Mouse (Mus musculus): ENCODE data around the gene Cd8b1. TPM values are rescaled to one million over a fixed set of nuclear protein-coding genes. Genes with fewer than 3 reads are reported as not detected.
A peak's percentile ranks its signal among the peaks of the same experiment; 100 is the strongest.

Cd8b1 gene
- total RNA-seq, 2 experiments from 2014 or later, result not detected

DNA sequence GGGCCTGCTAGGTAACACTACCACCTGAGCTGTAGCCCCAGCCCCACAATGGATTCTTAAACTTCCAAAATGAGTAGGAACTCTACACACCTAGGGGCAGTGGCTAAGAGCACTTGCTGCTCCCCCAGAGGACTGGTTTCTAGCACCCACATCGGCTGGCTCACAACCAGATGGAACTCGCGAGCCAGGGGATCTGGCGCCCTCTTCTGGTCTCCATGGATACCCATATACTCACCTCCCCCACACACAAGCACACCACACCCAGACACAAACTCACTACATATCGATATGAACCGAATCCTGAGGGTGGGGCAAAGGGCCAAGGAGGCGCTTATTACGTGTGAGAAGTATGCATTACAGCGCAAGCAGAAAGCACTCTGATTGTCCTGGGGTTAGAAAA lies 25.4 kb downstream of the Cd8b1 start:
- no peak for DNase-seq (ENCODE audit: low spot score in 2 of 2)

GRCm38 (mm10) chr6:71351201-71351600 lies 28.6 kb downstream of the Cd8b1 start:
- no peak for DNase-seq (ENCODE audit: low spot score in 2 of 2)

GRCm38 (mm10) chr6:71352201-71352600 lies 29.6 kb downstream of the Cd8b1 start:
- no peak for DNase-seq (ENCODE audit: low spot score in 2 of 2)

- DNase-seq (ENCODE audit: low spot score in 2 of 2), result no peak
These were observed 30.4 kb downstream of the Cd8b1 start for GRCm38 (mm10) chr6:71352866-71353427.

GRCm38 (mm10) chr6:71353722-71354121 lies 31.1 kb downstream of the Cd8b1 start:
- DNase-seq (ENCODE audit: low spot score in 2 of 2), result no peak

DNA sequence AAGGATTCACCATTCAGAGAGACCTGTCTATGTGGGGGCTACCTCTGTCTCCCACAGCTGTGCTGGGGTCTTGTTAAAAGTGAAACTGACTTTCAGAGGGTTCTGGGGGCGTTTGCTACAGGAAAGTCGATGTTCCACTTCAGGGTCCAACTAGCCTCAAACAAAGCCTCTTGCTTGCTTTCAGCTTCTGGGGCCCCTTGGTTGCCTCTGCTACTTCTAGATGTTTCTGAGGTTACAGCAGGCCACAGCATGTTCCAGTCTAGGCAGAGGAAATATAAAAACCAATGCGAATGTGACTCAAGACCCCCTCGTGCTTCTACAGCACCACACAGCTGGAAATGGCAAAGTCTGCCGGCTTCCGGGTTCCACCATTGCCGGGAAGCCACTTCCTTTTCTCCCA lies 34.9 kb downstream of the Cd8b1 start:
- DNase-seq (ENCODE audit: low spot score in 2 of 2), result no peak

- DNase-seq (ENCODE audit: low spot score in 2 of 2), result no peak
These were observed 37.6 kb downstream of the Cd8b1 start for GRCm38 (mm10) chr6:71360221-71360620.

GRCm38 (mm10) chr6:71360751-71361150 lies 38.2 kb downstream of the Cd8b1 start:
- DNase-seq (ENCODE audit: low spot score in 2 of 2), result no peak

DNA sequence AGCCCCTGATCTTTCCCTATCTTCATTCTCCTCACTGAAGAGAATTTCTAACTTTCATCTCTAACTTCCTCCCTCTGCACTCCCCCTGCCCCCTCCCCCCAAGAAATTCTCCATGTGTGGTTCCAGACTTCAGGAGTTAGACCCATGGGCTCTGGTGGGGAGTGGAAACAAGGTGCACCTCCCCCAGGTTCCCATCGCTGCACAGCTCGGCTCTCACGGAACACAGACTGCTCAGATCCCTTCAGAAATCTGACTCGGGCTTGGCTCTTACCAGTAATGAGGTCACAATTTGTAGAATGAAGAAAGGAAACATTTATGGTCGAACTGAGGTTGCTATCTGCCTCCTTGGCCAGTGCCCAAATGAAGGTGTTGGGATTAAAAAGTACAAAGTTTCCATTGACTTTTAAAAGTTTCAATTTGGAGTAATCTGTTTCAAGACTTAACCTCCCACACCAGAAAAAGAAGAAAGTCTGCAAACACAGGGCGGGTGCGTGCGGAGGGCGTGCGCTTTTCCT lies 38.6 kb downstream of the Cd8b1 start:
- DNase-seq (ENCODE audit: low spot score in 2 of 2), result no peak

DNA sequence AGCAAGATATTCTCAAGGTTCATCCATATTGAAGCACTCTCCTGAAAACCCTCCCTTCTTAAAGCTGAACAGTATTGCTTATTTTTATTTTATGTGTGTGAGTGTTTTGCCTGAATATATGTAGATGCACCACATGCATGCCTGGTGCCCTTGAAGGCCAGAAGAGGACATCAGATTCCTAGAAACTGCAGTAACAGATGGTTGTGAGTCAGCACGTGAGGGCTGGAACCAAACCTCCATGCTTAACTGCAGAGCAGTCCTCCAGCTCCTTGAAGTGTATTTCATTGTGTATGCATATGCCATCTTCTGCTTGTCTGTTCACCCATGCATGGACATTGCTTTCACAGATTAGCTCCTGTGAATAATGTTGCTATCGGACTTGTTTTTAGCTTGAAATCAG lies 41.4 kb downstream of the Cd8b1 start:
- DNase-seq (ENCODE audit: low spot score in 2 of 2), result peak in 1 of 2 experiments; percentile 9

- no peak for DNase-seq (ENCODE audit: low spot score in 2 of 2)
These were observed 46.8 kb downstream of the Cd8b1 start for GRCm38 (mm10) chr6:71369416-71369815.

DNA sequence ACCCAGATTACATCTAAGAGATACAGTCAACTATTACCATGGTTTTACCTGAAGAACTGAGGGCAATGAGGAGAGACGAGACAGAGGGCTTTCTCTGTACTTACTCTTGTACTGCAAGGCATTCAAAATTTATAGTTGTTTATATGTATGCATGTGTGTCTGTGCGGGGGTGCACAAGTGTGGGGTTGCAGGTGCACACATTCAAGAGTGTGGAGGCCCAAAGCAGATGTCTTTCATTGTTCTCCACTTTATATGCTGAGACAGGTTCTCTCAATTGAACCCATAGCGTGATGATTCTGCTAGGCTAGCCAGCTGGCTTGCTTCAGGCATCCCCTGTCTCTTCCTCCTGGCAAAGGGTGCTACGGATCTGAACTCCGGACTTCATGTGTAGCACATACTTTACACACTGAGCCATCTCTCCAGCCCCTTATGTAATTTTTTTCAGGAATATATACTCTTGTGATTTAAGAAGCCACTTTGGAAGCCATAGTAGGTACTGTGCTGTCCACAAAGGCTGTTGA lies 48.6 kb downstream of the Cd8b1 start:
- no peak for DNase-seq (ENCODE audit: low spot score in 2 of 2)

- DNase-seq (ENCODE audit: low spot score in 2 of 2), result no peak
These were observed 49.6 kb downstream of the Cd8b1 start for GRCm38 (mm10) chr6:71372041-71372720.

GRCm38 (mm10) chr6:71373249-71373775 lies 50.7 kb downstream of the Cd8b1 start, which contains the start of gene Cd8a:
Cd8a (plus strand) TSS chr6:71373427.
- no peak for DNase-seq (ENCODE audit: low spot score in 2 of 2)

DNA sequence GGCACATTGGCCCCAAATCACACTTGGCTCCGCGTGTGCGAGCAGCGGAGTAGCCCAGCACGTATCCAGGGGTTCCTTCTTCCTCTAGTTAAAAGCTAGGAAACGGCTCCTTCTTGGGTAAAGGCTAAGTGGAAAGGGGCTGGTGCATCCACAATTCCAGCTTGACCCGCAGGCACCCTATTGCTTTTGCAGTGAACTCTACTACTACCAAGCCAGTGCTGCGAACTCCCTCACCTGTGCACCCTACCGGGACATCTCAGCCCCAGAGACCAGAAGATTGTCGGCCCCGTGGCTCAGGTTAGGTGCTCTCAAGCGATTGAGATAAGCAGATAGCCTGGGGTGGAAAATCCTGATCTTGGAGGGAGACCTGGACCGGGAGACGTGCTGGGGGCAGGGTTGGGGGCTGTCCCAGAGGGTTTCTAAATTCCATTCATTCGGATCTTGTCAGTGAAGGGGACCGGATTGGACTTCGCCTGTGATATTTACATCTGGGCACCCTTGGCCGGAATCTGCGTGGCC lies 51.8 kb downstream of the Cd8b1 start:
- no peak for DNase-seq (ENCODE audit: low spot score in 2 of 2)

DNA sequence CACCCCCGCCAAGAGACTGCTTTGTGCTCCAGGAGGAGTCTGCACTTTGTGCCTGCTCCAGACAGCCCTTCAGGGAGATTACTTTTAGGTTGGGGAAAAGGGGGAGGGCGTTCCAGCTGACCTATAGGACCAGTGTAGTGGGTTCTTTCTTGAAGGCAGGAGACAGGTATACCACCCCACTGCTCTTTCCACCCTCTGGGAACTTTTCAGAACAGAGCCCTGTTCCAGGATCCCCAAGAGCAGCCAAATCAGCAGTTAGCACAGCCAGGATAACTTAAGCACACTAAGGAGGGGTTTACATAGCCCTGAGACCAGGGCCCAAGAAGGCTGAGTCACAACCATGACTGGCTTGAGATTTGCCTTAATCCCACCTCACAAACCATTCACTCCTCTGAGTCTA lies 52.3 kb downstream of the Cd8b1 start:
- DNase-seq (ENCODE audit: low spot score in 2 of 2), result no peak

DNA sequence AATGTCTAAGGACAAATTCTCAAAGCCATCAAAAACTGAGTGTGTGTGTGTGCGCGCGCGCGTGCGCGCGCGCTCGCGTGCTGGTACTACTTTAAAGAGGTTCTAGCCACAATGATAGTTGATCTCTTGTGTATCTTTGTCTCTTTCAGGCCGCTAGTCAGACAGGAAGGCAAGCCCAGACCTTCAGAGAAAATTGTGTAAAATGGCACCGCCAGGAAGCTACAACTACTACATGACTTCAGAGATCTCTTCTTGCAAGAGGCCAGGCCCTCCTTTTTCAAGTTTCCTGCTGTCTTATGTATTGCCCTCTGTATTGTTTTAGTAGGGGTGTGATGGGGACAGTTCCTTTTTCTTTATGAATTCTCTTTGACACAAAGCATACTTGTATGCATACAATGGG lies 54.1 kb downstream of the Cd8b1 start:
- DNase-seq (ENCODE audit: low spot score in 2 of 2), result no peak

- no peak for DNase-seq (ENCODE audit: low spot score in 2 of 2)
These were observed 59.1 kb downstream of the Cd8b1 start for GRCm38 (mm10) chr6:71381654-71382053.

Data from left cerebral cortex, adult 18-20 months (tissue).